Mouse (Mus musculus) gastrocnemius, postnatal 4 days (tissue): ENCODE measurements around the gene 7530416G11Rik. TPM values are rescaled to one million over a fixed set of nuclear protein-coding genes. Genes with fewer than 3 reads are reported as not detected.

Experiments
- DNase-seq, 2 experiments: peaks; one replicate each; pipeline ENCODE4 v3.0.0; 2021 to 2022; ENCODE audit warnings: low spot score in 2 of 2, mixed read lengths in 2 of 2
- total RNA-seq, 2 experiments: library from RNA; stranded (reverse); gene quantifications; 2 replicates each; pipeline ENCODE4 v1.2.3; 2021

The 7530416G11Rik gene
- total RNA-seq, 2 experiments from 2014 or later: not detected

GRCm38 (mm10) chr15:85480630-85481029 lies 22.4 kb downstream of the 7530416G11Rik start:
- no peak for DNase-seq

- no peak for DNase-seq
Observed at GRCm38 (mm10) chr15:85479919-85480318, 23.1 kb downstream of the 7530416G11Rik start.

GRCm38 (mm10) chr15:85479365-85479764 lies 23.7 kb downstream of the 7530416G11Rik start:
- DNase-seq: peak in 1 of 2 experiments; percentile 43

GRCm38 (mm10) chr15:85477584-85477983 lies 25.4 kb downstream of the 7530416G11Rik start:
- peak; percentile 48 to 64 for DNase-seq

GRCm38 (mm10) chr15:85474697-85475096 lies 28.3 kb downstream of the 7530416G11Rik start:
- DNase-seq: no peak

- no peak for DNase-seq
Observed at GRCm38 (mm10) chr15:85469401-85469800, 33.6 kb downstream of the 7530416G11Rik start.

- no peak for DNase-seq
Observed at GRCm38 (mm10) chr15:85466456-85467067, 36.5 kb downstream of the 7530416G11Rik start.

GRCm38 (mm10) chr15:85464823-85465565 lies 38.0 kb downstream of the 7530416G11Rik start:
- no peak for DNase-seq

- DNase-seq: no peak
Observed at GRCm38 (mm10) chr15:85464190-85464589, 38.8 kb downstream of the 7530416G11Rik start.

- no peak for DNase-seq
Observed at GRCm38 (mm10) chr15:85463027-85463790, 39.8 kb downstream of the 7530416G11Rik start.

GRCm38 (mm10) chr15:85462138-85462537 lies 40.9 kb downstream of the 7530416G11Rik start:
- no peak for DNase-seq

GRCm38 (mm10) chr15:85461541-85461940 lies 41.5 kb downstream of the 7530416G11Rik start:
- DNase-seq: no peak

GRCm38 (mm10) chr15:85458631-85459082 lies 44.4 kb downstream of the 7530416G11Rik start:
- no peak for DNase-seq

- no peak for DNase-seq
Observed at GRCm38 (mm10) chr15:85457838-85458237, 45.2 kb downstream of the 7530416G11Rik start.

GRCm38 (mm10) chr15:85456891-85457290 lies 46.1 kb downstream of the 7530416G11Rik start:
- no peak for DNase-seq

GRCm38 (mm10) chr15:85446652-85447051 lies 56.4 kb downstream of the 7530416G11Rik start:
- DNase-seq: no peak

Other genes with a start within 250 kb of the 7530416G11Rik start
- gene Atxn10, start 167.0 kb downstream of the 7530416G11Rik start, total RNA-seq: 100 to 1,000 TPM; 102 to 109 TPM
- gene Wnt7b, start 79.2 kb upstream of the 7530416G11Rik start, total RNA-seq: under 1 TPM in 1 of 2 experiments, not detected in 1; 0.10 TPM
- gene Ppara, start 231.8 kb upstream of the 7530416G11Rik start, total RNA-seq: 1 to 10 TPM; 6.9 to 9.3 TPM